Mouse (Mus musculus): ENCODE results near the gene Rpl36al.

- no peak for TF ChIP-seq CTCF (IDR thresholded peaks at IDR 0.05)
- no peak for TF ChIP-seq EP300 (IDR thresholded peaks at IDR 0.05)
Measured at GRCm38 (mm10) chr12:69184342-69185295, 736 bp upstream of the Rpl36al start.

All from lung, postnatal 0 days (tissue).